Mouse (Mus musculus): ENCODE measurements around the gene Crtc1. TPM values are rescaled to one million over a fixed set of nuclear protein-coding genes. Genes with fewer than 3 reads are reported as not detected.

Crtc1 gene
- polyA plus RNA-seq (2014; fragmentation: Illumina TruSeq; extraction: RNeasy Lipid Tissue Mini Kit (QIAGEN cat#74804); ENCODE audit: low read depth, low replicate concordance), result 1.0 TPM

DNA sequence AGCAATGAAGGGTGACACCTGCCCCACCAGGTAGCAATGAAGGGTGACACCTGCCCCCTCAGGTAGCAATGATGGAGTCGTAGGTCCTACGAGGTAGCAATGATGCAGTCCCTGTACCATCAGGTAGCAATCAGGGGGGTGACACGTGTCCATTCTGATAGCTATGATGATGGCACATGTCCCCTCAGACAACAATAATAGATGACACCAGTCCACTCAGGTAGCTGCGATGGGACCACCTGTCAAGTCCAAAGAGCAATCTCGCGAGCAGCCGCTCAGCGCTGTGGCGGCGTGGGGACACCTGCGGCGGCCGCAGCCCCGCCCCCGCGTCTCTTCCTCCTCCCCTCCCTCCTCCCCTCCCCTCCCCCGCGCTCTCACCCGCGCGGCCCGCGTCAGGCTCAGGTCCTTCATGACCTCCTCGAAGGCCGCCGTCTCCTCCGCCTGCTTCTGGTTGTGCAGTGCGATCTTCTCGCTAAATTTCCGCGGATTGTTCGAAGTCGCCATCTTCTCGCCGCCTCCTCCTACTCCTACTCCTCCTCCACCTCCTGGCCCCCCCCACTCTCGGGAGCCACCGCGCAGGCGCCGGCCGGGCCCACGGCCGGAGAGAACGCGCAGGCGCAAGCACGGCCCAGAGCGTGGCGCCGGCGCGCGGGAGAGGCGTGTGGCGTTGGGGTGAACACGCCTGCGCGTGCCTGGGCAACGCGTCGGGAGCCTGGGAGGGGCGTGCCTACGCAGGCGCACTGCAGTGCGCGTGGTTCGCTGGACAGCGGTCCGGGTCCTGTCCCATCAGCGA, at the start of gene Crtc1:
Gene Crtc1 (minus strand): TSS at position 525 of the 793 bp plus-strand sequence.

DNA sequence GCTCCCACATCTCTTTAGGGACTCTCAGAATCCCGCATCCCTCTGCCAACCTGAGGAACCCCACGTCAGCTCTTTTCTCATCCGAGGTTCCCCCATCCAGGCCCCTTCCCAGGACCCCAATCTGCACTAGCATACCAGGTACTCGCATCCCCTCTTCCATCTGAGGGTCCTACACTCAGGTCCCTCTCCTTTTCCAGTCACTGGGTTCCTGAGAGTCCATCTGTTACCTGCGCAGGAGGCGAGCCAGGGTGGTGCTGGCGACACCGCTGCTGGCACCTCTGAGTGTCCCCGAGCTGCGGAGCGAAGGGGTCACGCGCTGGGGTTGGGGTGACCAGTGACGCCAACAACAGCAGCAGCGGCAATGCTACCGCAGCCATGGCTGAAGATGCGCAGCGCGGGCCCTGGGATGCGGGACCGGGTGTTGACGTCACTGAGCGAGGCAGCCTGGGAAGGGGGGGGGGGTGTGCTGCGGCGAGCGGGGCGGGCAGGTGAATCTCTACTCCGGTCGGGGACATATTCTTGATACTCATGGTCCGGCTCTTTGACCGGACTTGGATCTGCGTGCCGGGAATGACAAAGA, 47.7 kb upstream of the Crtc1 start, which contains the start of gene Tmem59l:
Gene Tmem59l (minus strand): TSS at position 418 of the 580 bp plus-strand sequence.

DNA sequence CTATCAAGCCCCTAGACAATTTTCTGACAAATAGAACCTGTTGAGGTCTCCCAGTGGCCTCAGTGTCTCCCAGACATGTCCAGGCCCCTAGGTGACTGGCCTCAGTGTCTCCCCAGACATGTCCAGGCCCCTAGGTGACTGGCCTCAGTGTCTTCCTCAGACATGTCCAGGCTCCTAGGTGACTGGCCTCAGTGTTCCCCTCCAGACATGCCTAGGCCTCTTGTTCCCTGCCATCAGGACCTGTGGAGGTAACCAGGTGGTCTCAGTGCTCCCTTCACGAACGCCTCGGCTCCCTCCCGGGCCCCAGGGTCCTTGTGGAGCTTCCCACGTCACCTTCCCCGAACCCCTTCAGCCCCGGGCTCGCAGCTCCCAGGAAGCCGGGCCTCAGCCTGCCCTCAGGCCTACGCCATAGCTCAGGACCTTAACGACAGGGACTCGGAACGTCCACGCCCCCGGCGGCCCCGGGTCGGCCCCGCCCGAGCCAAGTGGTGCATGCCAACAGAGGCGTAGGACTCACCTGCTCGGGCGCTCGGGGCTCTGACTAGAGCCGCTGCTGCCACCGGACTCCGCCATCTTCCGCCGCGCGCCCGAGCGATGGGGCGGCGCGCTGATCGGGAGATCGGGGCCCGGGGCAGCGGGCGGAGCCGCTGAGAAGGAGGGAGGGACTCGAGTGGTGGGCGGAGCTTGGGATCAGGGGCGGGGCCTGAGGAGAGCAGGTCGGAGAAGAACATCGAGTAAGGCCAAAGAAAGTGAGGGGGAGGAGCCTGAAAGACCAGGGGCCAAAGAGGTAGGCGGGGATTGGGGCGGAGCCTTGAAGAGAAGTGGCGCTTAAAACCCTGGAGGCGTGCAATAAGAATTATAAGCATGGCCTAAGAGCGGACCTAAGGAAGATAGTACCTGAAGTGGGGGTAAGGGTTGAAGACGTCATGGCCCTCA, 37.2 kb upstream of the Crtc1 start, which contains the start of gene Klhl26:
Gene Klhl26 (minus strand): TSS at position 636 of the 936 bp plus-strand sequence.

DNA sequence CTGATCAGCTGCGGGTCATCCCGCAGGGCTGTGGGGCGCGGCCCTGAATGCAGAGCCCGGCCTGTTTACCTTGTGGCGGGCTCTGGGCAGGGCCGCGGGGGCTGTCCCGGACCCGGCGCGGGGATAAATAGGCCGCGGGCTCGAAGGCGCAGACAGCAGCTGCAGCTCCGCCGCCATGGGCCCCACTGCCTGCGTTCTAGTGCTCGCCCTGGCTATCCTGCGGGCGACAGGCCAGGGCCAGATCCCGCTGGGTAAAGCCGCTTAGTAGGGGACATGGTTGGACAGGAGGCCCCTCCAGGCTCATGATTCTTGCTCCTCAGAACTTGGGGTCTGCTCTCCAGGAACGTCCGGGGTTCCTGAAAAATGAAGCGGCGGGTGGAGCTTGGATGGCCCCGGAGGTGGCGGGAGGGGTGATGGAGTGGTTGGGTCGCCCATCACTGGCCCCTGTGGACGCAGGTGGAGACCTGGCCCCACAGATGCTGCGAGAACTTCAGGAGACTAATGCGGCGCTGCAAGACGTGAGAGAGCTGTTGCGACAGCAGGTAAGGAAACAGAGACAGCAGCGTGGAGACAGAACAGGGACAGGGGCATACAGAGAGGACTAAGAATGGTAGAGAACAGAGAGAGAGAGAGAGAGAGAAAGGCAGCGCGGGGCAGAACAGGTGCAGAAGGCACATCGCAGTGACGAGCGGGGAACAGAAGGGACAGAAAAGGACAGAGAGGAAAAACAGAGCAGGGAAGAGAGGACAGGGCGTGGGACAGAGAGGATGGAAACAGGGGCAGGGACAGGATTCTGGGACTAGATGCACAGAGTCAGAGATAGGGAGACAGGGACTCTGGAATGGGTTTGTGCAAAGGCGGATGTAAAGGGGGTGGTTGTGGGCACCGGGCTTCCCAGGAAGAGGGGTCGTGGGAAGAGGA, 65.7 kb downstream of the Crtc1 start, which contains the start of gene Comp:
Gene Comp (plus strand): TSS at position 162 of the 921 bp plus-strand sequence.

DNA sequence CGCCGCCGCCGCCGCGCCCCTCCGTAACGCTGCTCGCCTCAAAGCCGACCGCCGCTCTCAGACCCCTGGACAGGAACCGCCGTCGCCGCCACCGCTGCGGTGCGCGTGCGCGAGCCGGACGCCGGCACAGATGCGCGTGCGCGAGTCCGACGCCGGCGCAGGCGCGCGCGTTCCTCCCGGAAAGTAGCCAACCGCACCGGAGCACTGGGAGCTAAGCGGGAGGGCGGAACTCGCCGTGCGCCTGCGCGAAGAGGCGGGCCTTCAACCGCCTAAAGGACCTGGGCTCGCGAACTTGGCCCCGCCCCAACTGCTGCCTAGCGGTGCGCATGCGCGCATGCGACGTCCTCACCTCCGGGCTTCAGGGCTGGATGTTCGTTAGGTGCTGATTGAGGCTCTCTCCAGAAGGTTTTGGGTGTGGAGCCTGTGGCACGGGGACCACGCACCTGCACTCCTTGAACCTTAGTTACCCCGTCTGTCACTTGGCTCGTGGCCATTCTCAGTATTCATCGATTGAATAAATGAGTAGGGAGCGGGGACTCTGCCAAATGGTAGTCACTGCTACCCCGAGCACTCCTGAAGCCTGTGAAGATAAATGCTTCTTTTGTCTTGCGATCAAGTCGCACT, 86.1 kb downstream of the Crtc1 start, which contains the start of gene Upf1:
Gene Upf1 (minus strand): TSS at position 85 of the 624 bp plus-strand sequence.

Other genes starting within 250 kb of the Crtc1 start
- gene Slc25a42, start 227.3 kb downstream of the Crtc1 start, polyA plus RNA-seq (2014; fragmentation: Illumina TruSeq; extraction: RNeasy Lipid Tissue Mini Kit (QIAGEN cat#74804); ENCODE audit: low read depth, low replicate concordance), result 0.84 TPM
- 123 TPM for gene Sugp2, start 205.4 kb downstream of the Crtc1 start, polyA plus RNA-seq (2014; fragmentation: Illumina TruSeq; extraction: RNeasy Lipid Tissue Mini Kit (QIAGEN cat#74804); ENCODE audit: low read depth, low replicate concordance)
- gene Armc6, start 205.1 kb downstream of the Crtc1 start, polyA plus RNA-seq (2014; fragmentation: Illumina TruSeq; extraction: RNeasy Lipid Tissue Mini Kit (QIAGEN cat#74804); ENCODE audit: low read depth, low replicate concordance), result 0.36 TPM
- 0.17 TPM for gene Homer3, start 156.8 kb downstream of the Crtc1 start, polyA plus RNA-seq (2014; fragmentation: Illumina TruSeq; extraction: RNeasy Lipid Tissue Mini Kit (QIAGEN cat#74804); ENCODE audit: low read depth, low replicate concordance)
- gene Ddx49, start 137.1 kb downstream of the Crtc1 start, polyA plus RNA-seq (2014; fragmentation: Illumina TruSeq; extraction: RNeasy Lipid Tissue Mini Kit (QIAGEN cat#74804); ENCODE audit: low read depth, low replicate concordance), result 10.8 TPM
- 1.9 TPM for gene Cope, start 137.1 kb downstream of the Crtc1 start, polyA plus RNA-seq (2014; fragmentation: Illumina TruSeq; extraction: RNeasy Lipid Tissue Mini Kit (QIAGEN cat#74804); ENCODE audit: low read depth, low replicate concordance)
- gene Cers1, start 123.8 kb downstream of the Crtc1 start, polyA plus RNA-seq (2014; fragmentation: Illumina TruSeq; extraction: RNeasy Lipid Tissue Mini Kit (QIAGEN cat#74804); ENCODE audit: low read depth, low replicate concordance), result not detected
- gene Gdf1, start 109.8 kb downstream of the Crtc1 start, polyA plus RNA-seq (2014; fragmentation: Illumina TruSeq; extraction: RNeasy Lipid Tissue Mini Kit (QIAGEN cat#74804); ENCODE audit: low read depth, low replicate concordance), result not detected
- gene Upf1, start 86.3 kb downstream of the Crtc1 start, polyA plus RNA-seq (2014; fragmentation: Illumina TruSeq; extraction: RNeasy Lipid Tissue Mini Kit (QIAGEN cat#74804); ENCODE audit: low read depth, low replicate concordance), result 3.9 TPM
- 3.0 TPM for gene Comp, start 66.0 kb downstream of the Crtc1 start, polyA plus RNA-seq (2014; fragmentation: Illumina TruSeq; extraction: RNeasy Lipid Tissue Mini Kit (QIAGEN cat#74804); ENCODE audit: low read depth, low replicate concordance)
- gene Klhl26, start 37.4 kb upstream of the Crtc1 start, polyA plus RNA-seq (2014; fragmentation: Illumina TruSeq; extraction: RNeasy Lipid Tissue Mini Kit (QIAGEN cat#74804); ENCODE audit: low read depth, low replicate concordance), result 0.74 TPM
- 1.8 TPM for gene Tmem59l, start 47.8 kb upstream of the Crtc1 start, polyA plus RNA-seq (2014; fragmentation: Illumina TruSeq; extraction: RNeasy Lipid Tissue Mini Kit (QIAGEN cat#74804); ENCODE audit: low read depth, low replicate concordance)
- 0.74 TPM for gene Crlf1, start 53.6 kb upstream of the Crtc1 start, polyA plus RNA-seq (2014; fragmentation: Illumina TruSeq; extraction: RNeasy Lipid Tissue Mini Kit (QIAGEN cat#74804); ENCODE audit: low read depth, low replicate concordance)
- gene Rex1bd, start 67.2 kb upstream of the Crtc1 start, polyA plus RNA-seq (2014; fragmentation: Illumina TruSeq; extraction: RNeasy Lipid Tissue Mini Kit (QIAGEN cat#74804); ENCODE audit: low read depth, low replicate concordance), result not detected
- gene Uba52, start 71.2 kb upstream of the Crtc1 start, polyA plus RNA-seq (2014; fragmentation: Illumina TruSeq; extraction: RNeasy Lipid Tissue Mini Kit (QIAGEN cat#74804); ENCODE audit: low read depth, low replicate concordance), result 3.6 TPM
- gene Fkbp8, start 88.1 kb upstream of the Crtc1 start, polyA plus RNA-seq (2014; fragmentation: Illumina TruSeq; extraction: RNeasy Lipid Tissue Mini Kit (QIAGEN cat#74804); ENCODE audit: low read depth, low replicate concordance), result 3.0 TPM
- gene Kxd1, start 88.4 kb upstream of the Crtc1 start, polyA plus RNA-seq (2014; fragmentation: Illumina TruSeq; extraction: RNeasy Lipid Tissue Mini Kit (QIAGEN cat#74804); ENCODE audit: low read depth, low replicate concordance), result 6.7 TPM
- 1.3 TPM for gene Ell, start 99.9 kb upstream of the Crtc1 start, polyA plus RNA-seq (2014; fragmentation: Illumina TruSeq; extraction: RNeasy Lipid Tissue Mini Kit (QIAGEN cat#74804); ENCODE audit: low read depth, low replicate concordance)
- gene Isyna1, start 154.8 kb upstream of the Crtc1 start, polyA plus RNA-seq (2014; fragmentation: Illumina TruSeq; extraction: RNeasy Lipid Tissue Mini Kit (QIAGEN cat#74804); ENCODE audit: low read depth, low replicate concordance), result 0.83 TPM
- gene Ssbp4, start 169.3 kb upstream of the Crtc1 start, polyA plus RNA-seq (2014; fragmentation: Illumina TruSeq; extraction: RNeasy Lipid Tissue Mini Kit (QIAGEN cat#74804); ENCODE audit: low read depth, low replicate concordance), result not detected
- not detected for gene Lrrc25, start 176.6 kb upstream of the Crtc1 start, polyA plus RNA-seq (2014; fragmentation: Illumina TruSeq; extraction: RNeasy Lipid Tissue Mini Kit (QIAGEN cat#74804); ENCODE audit: low read depth, low replicate concordance)
- gene Gdf15, start 192.9 kb upstream of the Crtc1 start, polyA plus RNA-seq (2014; fragmentation: Illumina TruSeq; extraction: RNeasy Lipid Tissue Mini Kit (QIAGEN cat#74804); ENCODE audit: low read depth, low replicate concordance), result not detected
- gene Pgpep1, start 220.8 kb upstream of the Crtc1 start, polyA plus RNA-seq (2014; fragmentation: Illumina TruSeq; extraction: RNeasy Lipid Tissue Mini Kit (QIAGEN cat#74804); ENCODE audit: low read depth, low replicate concordance), result 1.2 TPM
- gene Lsm4, start 233.7 kb upstream of the Crtc1 start, polyA plus RNA-seq (2014; fragmentation: Illumina TruSeq; extraction: RNeasy Lipid Tissue Mini Kit (QIAGEN cat#74804); ENCODE audit: low read depth, low replicate concordance), result 1.1 TPM

Measured in testis, adult 10 weeks (tissue).